Mouse (Mus musculus): ENCODE measurements at regions not wholly inside any gene's neighbourhood (a gene's known extent, or its start where the extent isn't known, plus 50 kb on each side); places are given as distances from the start of the nearest gene placed in this dataset.

Small RNA genes in the stretch of these regions (microRNA-seq; reads per million reads assigned to microRNA genes)
- 0 reads per million in 2 experiments for gene Gm23154
